18 mouse cellular contexts compared by ENCODE assay signal in the genomic region with DNA sequence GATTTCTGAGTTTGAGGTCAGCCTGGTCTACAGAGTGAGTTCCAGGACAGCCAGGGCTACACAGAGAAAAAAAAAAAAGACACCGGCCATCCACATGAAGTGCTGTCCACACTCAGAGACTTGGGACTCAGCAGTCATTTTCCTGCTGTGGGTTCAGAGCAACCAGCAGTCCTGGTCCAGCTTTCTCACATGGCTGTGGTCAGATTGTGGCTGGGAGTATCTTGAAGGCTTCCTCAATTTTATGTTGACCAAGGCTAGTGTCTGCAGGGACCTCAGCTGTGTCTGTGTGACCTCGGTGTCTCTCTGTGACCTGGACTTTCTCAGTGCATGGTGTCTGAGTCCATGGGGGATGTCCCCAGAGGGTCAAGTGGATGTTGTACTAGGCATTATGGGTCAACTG.
A peak's percentile ranks its signal among the peaks of the same experiment; 100 is the strongest.
DNase-seq lines count a peak whose midpoint lies in the region; ATAC-seq lines count a peak whose summit lies in the region.
"Had no signal": no experiment of that assay in that cellular context is flagged by ENCODE, and none has a peak within 500 bp of the region (broad histone marks: within the 10 kb centered on the region; RNA-seq: fewer than 3 reads in every experiment).

No protein-coding gene starts in this region.

- ATAC-seq in granulocyte monocyte progenitor cell, adult 5-6 weeks (replicated peaks; ENCODE audit: poor library complexity, severe bottlenecking): peak; percentile 58
- ATAC-seq in megakaryocyte progenitor cell, adult 5-6 weeks (replicated peaks; ENCODE audit: poor library complexity): peak; percentile 38
- ATAC-seq: activated CD4-positive, CD25-positive, alpha-beta regulatory T cell, adult 4 months; forebrain, embryonic 14.5 days; forebrain, embryonic 16.5 days; Patski had no signal

- DNase-seq in 416B (ENCODE audit: low read depth): peak; percentile 78
- no peak for DNase-seq in kidney, adult 8-10 months
- no peak for DNase-seq in kidney, postnatal 14 days
- DNase-seq: adrenal gland, adult 8-10 months; adrenal gland, postnatal 14 days; adrenal gland, postnatal 36 days; cerebellum, adult 11-12 months; cerebellum, adult 2 months; cerebellum, adult 9-10 months; cerebellum, postnatal 10 days; cerebellum, postnatal 25 days; embryo, embryonic 11 days had no signal
